ENCODE assay signal across 18 mouse cellular contexts in the genomic region with DNA sequence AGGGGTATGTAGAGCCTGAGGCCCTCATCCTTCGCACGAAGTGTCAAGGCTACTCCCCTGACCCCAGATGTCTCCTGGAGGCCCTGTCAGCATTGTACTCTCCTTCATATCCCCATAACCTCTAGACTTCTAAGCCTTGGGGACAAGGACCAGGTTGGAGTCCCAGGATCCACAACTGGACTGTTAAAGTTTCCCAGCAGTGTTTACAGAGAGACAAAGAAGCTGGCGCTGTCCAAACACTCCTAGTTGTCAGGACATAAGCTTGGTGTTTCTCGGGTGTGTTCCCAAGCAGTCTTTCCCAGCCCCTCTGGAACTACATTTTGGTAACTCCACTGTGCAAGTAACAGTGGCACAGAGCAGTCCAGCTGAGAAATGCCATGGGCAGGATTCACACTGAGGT. TPM values are rescaled to one million over a fixed set of nuclear protein-coding genes. Genes with fewer than 3 reads are reported as not detected.
DNase-seq lines count a peak whose midpoint lies in the region; ATAC-seq and TF ChIP-seq lines count a peak whose summit lies in the region.
"Had no signal": no experiment of that assay in that cellular context is flagged by ENCODE, and none has a peak within 500 bp of the region (broad histone marks: within the 10 kb centered on the region; RNA-seq: fewer than 3 reads in every experiment).

No protein-coding gene starts in this region.

- no peak for ATAC-seq in hindbrain, embryonic 13.5 days (ENCODE audit: low FRiP score)
- ATAC-seq in stomach, postnatal 0 days (ENCODE audit: low FRiP score, low TSS enrichment) = no peak
- ATAC-seq: forebrain, embryonic 16.5 days; intestine, postnatal 0 days had no signal

- H3K9me3 ChIP-seq in hindbrain, embryonic 10.5 days = no peaks in the 10 kb centered on the region
- no peaks in the 10 kb centered on the region for H3K9me3 ChIP-seq in hindbrain, embryonic 13.5 days
- no peaks in the 10 kb centered on the region for H3K9me3 ChIP-seq in stomach, postnatal 0 days (ENCODE audit: control insufficient read depth, low read length)
- H3K9me3 ChIP-seq: G1E; hindbrain, embryonic 12.5 days; kidney, embryonic 15.5 days; limb, embryonic 13.5 days; liver, embryonic 13.5 days had no signal

- H3K4me1 ChIP-seq in heart, adult 2 months (ENCODE audit: control insufficient read depth, insufficient read depth, low read length) = peaks cover 27% of the 10 kb centered on the region
- H3K4me1 ChIP-seq in hindbrain, embryonic 10.5 days (replicated peaks) = peaks cover 38% of the 10 kb centered on the region
- peaks cover 26% of the 10 kb centered on the region for H3K4me1 ChIP-seq in hindbrain, embryonic 13.5 days (replicated peaks)
- peaks cover 6% of the 10 kb centered on the region; the same call in 1 of the 2 replicates for H3K4me1 ChIP-seq in brown adipose tissue, adult 24 weeks (ENCODE audit: control insufficient read depth, insufficient read depth, insufficient read length, low read length)
- 0 out of 2 replicates have a peak, but pooled peaks cover 3% of the 10 kb centered on the region for H3K4me1 ChIP-seq in stomach, postnatal 0 days (replicated peaks; ENCODE audit: control insufficient read depth, insufficient read depth)

- peak; percentile 24 for DNase-seq in cerebellum, adult 9-11 months
- no peak for DNase-seq in cerebellum, postnatal 4 days (ENCODE audit: low spot score in 2 of 2)
- no peak for DNase-seq in heart, adult 2 months
- DNase-seq in heart, adult 8-10 months (ENCODE audit: low spot score) = no peak
- no peak for DNase-seq in hindbrain, embryonic 10.5 days (ENCODE audit: low spot score)
- DNase-seq in stomach, postnatal 0 days (ENCODE audit: low spot score) = no peak
- DNase-seq: cerebellum, adult 11 months; liver, embryonic 13.5 days; lung, postnatal 10 days; midbrain, embryonic 14.5 days had no signal

- TF ChIP-seq CTCF in heart, adult 2 months (IDR thresholded peaks at IDR 0.05) = no peak
- no peak for TF ChIP-seq CTCF in stomach, postnatal 0 days (IDR thresholded peaks at IDR 0.05; ENCODE audit: low read depth)

- no peak overlapping the region for H3K4me3 ChIP-seq in heart, adult 2 months
- no peak overlapping the region for H3K4me3 ChIP-seq in hindbrain, embryonic 10.5 days
- H3K4me3 ChIP-seq in hindbrain, embryonic 13.5 days = no peak overlapping the region
- no peak overlapping the region for H3K4me3 ChIP-seq in brown adipose tissue, adult 24 weeks (ENCODE audit: insufficient read depth, low read depth, low read length)
- H3K4me3 ChIP-seq in stomach, postnatal 0 days (ENCODE audit: low read depth, low read length) = no peak overlapping the region
- H3K4me3 ChIP-seq: hindbrain, embryonic 12.5 days; kidney, embryonic 15.5 days; limb, embryonic 13.5 days; liver, embryonic 13.5 days had no signal

- WGBS in heart, adult 2 months = 67% methylated on average over 4 of the region's 4 CpGs
- 75% methylated on average over 4 of the region's 4 CpGs for WGBS in hindbrain, embryonic 10.5 days
- WGBS in hindbrain, embryonic 13.5 days = 84% methylated on average over 4 of the region's 4 CpGs
- 56% methylated on average over 4 of the region's 4 CpGs for WGBS in stomach, postnatal 0 days

- H3K79me2 ChIP-seq in heart, adult 2 months (replicated peaks; ENCODE audit: control insufficient read depth, insufficient read depth, low read length) = no peaks in the 10 kb centered on the region

- peak overlapping the region; percentile 35 for H3K9ac ChIP-seq in heart, adult 2 months (ENCODE audit: low read depth, low read length)
- H3K9ac ChIP-seq in hindbrain, embryonic 13.5 days = no peak overlapping the region
- H3K9ac ChIP-seq in stomach, postnatal 0 days (ENCODE audit: low read length) = no peak overlapping the region
- H3K9ac ChIP-seq: hindbrain, embryonic 12.5 days; kidney, embryonic 15.5 days; limb, embryonic 13.5 days; liver, embryonic 13.5 days had no signal

- no peak for TF ChIP-seq EP300 in heart, adult 2 months (IDR thresholded peaks at IDR 0.05; ENCODE audit: insufficient read depth, low read depth, low read length)
- no peak for TF ChIP-seq EP300 in stomach, postnatal 0 days (optimal IDR thresholded peaks at IDR 0.05)

- H3K36me3 ChIP-seq in heart, adult 2 months (ENCODE audit: control insufficient read depth, insufficient read depth, low read length) = no peaks in the 10 kb centered on the region
- no peaks in the 10 kb centered on the region for H3K36me3 ChIP-seq in hindbrain, embryonic 10.5 days
- no peaks in the 10 kb centered on the region for H3K36me3 ChIP-seq in hindbrain, embryonic 13.5 days
- 0 out of 2 replicates have a peak, but pooled peaks cover 3% of the 10 kb centered on the region for H3K36me3 ChIP-seq in stomach, postnatal 0 days (ENCODE audit: control insufficient read depth, insufficient read depth, low read length)
- H3K36me3 ChIP-seq: hindbrain, embryonic 12.5 days; liver, embryonic 13.5 days had no signal

- intact Hi-C loops in heart, adult 2 months (cut with DNase I) = loop anchor here (5.0 kb wide), 1 partner anchor 39 kb away; the partner anchor contains the start of genes Aco2 and Phf5a

- H3K4me2 ChIP-seq in hindbrain, embryonic 13.5 days = no peak overlapping the region
- H3K4me2 ChIP-seq in stomach, postnatal 0 days (replicated peaks; ENCODE audit: low read depth) = no peak overlapping the region
- H3K4me2 ChIP-seq: hindbrain, embryonic 12.5 days; kidney, embryonic 15.5 days; limb, embryonic 13.5 days; liver, embryonic 13.5 days had no signal

- 0 out of 2 replicates have a peak, but pooled peaks have one; percentile 18 for TF ChIP-seq POLR2A in heart, adult 2 months (IDR thresholded peaks at IDR 0.05; ENCODE audit: insufficient read depth, low read depth, low read length)

- peak overlapping the region; percentile 97 for H3K27ac ChIP-seq in heart, adult 2 months
- H3K27ac ChIP-seq in hindbrain, embryonic 10.5 days = 0 out of 2 replicates have a peak overlapping the region, but pooled peaks have one; percentile 12
- no peak overlapping the region for H3K27ac ChIP-seq in hindbrain, embryonic 13.5 days
- H3K27ac ChIP-seq in brown adipose tissue, adult 24 weeks (replicated peaks; ENCODE audit: low read depth, low read length) = peak overlapping the region; percentile 92
- H3K27ac ChIP-seq in stomach, postnatal 0 days (replicated peaks) = no peak overlapping the region
- H3K27ac ChIP-seq: hindbrain, embryonic 12.5 days; kidney, embryonic 15.5 days; limb, embryonic 13.5 days; liver, embryonic 13.5 days had no signal

- H3K27me3 ChIP-seq in heart, adult 2 months (ENCODE audit: control insufficient read depth, insufficient read depth, low read length) = no peaks in the 10 kb centered on the region
- H3K27me3 ChIP-seq in hindbrain, embryonic 10.5 days (ENCODE audit: insufficient read depth, poor library complexity, severe bottlenecking) = peaks cover 29% of the 10 kb centered on the region
- H3K27me3 ChIP-seq in hindbrain, embryonic 13.5 days = peaks cover 31% of the 10 kb centered on the region; the same call in 1 of the 2 replicates
- H3K27me3 ChIP-seq in stomach, postnatal 0 days (ENCODE audit: control insufficient read depth, insufficient read depth, low read length) = no peaks in the 10 kb centered on the region

RNA-seq across cellular contexts. Expression of gene Tob2, which starts 25.1 kb away (rescaled TPM):
- total RNA-seq in heart, adult 2 months (2021) = 100 to 1,000 TPM; 101 to 114 TPM
- 39.4 and 49.7 TPM in 2 replicates for polyA plus RNA-seq in heart, adult 2 months (2012; rRNA removed)
- total RNA-seq in heart, adult 8-10 months (2022) = 100 to 1,000 TPM in 1 of 4 experiments, 10 to 100 TPM in 3; 50.6 to 129 (median 74.7) TPM
- polyA plus RNA-seq in hindbrain, embryonic 10.5 days (2016; fragmentation: Nextera tagmentation; extraction: Ambion mirVana) = 18.6 and 19.1 TPM in 2 replicates
- polyA plus RNA-seq in hindbrain, embryonic 13.5 days (2015; fragmentation: Nextera tagmentation; extraction: Ambion mirVana) = 15.6 and 15.7 TPM in 2 replicates
- 79.0 and 87.4 TPM in 2 replicates for polyA plus RNA-seq in brown adipose tissue, adult 24 weeks (2012; ENCODE audit: insufficient read depth, insufficient read length, missing spikeins)
- polyA plus RNA-seq in stomach, postnatal 0 days (2015; fragmentation: Nextera tagmentation; extraction: Ambion mirVana) = 18.8 and 20.5 TPM in 2 replicates

RNA-seq across cellular contexts. Expression of gene Tef, which starts 31.3 kb away (rescaled TPM):
- 100 to 1,000 TPM in 1 of 2 experiments, 10 to 100 TPM in 1; 46.7 to 127 TPM for total RNA-seq in heart, adult 2 months (2021)
- 76.7 and 100 TPM in 2 replicates for polyA plus RNA-seq in heart, adult 2 months (2012; rRNA removed)
- total RNA-seq in heart, adult 8-10 months (2022) = 100 to 1,000 TPM; 125 to 157 (median 155) TPM
- polyA plus RNA-seq in hindbrain, embryonic 10.5 days (2016; fragmentation: Nextera tagmentation; extraction: Ambion mirVana) = 16.4 and 19.4 TPM in 2 replicates
- polyA plus RNA-seq in hindbrain, embryonic 13.5 days (2015; fragmentation: Nextera tagmentation; extraction: Ambion mirVana) = 22.3 and 22.4 TPM in 2 replicates
- polyA plus RNA-seq in brown adipose tissue, adult 24 weeks (2012; ENCODE audit: insufficient read depth, insufficient read length, missing spikeins) = 33.0 and 53.3 TPM in 2 replicates
- 17.1 and 21.2 TPM in 2 replicates for polyA plus RNA-seq in stomach, postnatal 0 days (2015; fragmentation: Nextera tagmentation; extraction: Ambion mirVana)

RNA-seq across cellular contexts. Expression of gene Phf5a, which starts 38.2 kb away (rescaled TPM):
- 10 to 100 TPM; 30.2 to 36.5 TPM for total RNA-seq in heart, adult 2 months (2021)
- 30.2 and 39.1 TPM in 2 replicates for polyA plus RNA-seq in heart, adult 2 months (2012; rRNA removed)
- 10 to 100 TPM; 31.9 to 39.3 (median 33.9) TPM for total RNA-seq in heart, adult 8-10 months (2022)
- polyA plus RNA-seq in hindbrain, embryonic 10.5 days (2016; fragmentation: Nextera tagmentation; extraction: Ambion mirVana) = 212 and 249 TPM in 2 replicates
- polyA plus RNA-seq in hindbrain, embryonic 13.5 days (2015; fragmentation: Nextera tagmentation; extraction: Ambion mirVana) = 123 and 125 TPM in 2 replicates
- polyA plus RNA-seq in brown adipose tissue, adult 24 weeks (2012; ENCODE audit: insufficient read depth, insufficient read length, missing spikeins) = 42.4 and 46.3 TPM in 2 replicates
- polyA plus RNA-seq in stomach, postnatal 0 days (2015; fragmentation: Nextera tagmentation; extraction: Ambion mirVana) = 75.8 and 77.0 TPM in 2 replicates

RNA-seq across cellular contexts. Expression of gene Aco2, which starts 38.6 kb away (rescaled TPM):
- total RNA-seq in heart, adult 2 months (2021) = 1,000 to 10,000 TPM; 1,810 to 2,215 TPM
- 2,076 and 2,628 TPM in 2 replicates for polyA plus RNA-seq in heart, adult 2 months (2012; rRNA removed)
- total RNA-seq in heart, adult 8-10 months (2022) = 1,000 to 10,000 TPM; 2,119 to 2,448 (median 2,260) TPM
- polyA plus RNA-seq in hindbrain, embryonic 10.5 days (2016; fragmentation: Nextera tagmentation; extraction: Ambion mirVana) = 157 and 175 TPM in 2 replicates
- polyA plus RNA-seq in hindbrain, embryonic 13.5 days (2015; fragmentation: Nextera tagmentation; extraction: Ambion mirVana) = 237 and 248 TPM in 2 replicates
- 3,633 and 4,102 TPM in 2 replicates for polyA plus RNA-seq in brown adipose tissue, adult 24 weeks (2012; ENCODE audit: insufficient read depth, insufficient read length, missing spikeins)
- 130 and 141 TPM in 2 replicates for polyA plus RNA-seq in stomach, postnatal 0 days (2015; fragmentation: Nextera tagmentation; extraction: Ambion mirVana)

Comparison
In these comparisons a context has a peak if more than half of its experiments do, and no peak if none do; other contexts are left out.
1. H3K27ac ChIP-seq: peak in heart, adult 2 months (single experiment), hindbrain, embryonic 10.5 days (single experiment) and brown adipose tissue, adult 24 weeks (single experiment); none in hindbrain, embryonic 13.5 days (single experiment) and stomach, postnatal 0 days (single experiment).